Mouse (Mus musculus): ENCODE measurements at regions not wholly inside any gene's neighbourhood (a gene's known extent, or its start where the extent isn't known, plus 50 kb on each side); places are given as distances from the start of the nearest gene placed in this dataset.

DNA sequence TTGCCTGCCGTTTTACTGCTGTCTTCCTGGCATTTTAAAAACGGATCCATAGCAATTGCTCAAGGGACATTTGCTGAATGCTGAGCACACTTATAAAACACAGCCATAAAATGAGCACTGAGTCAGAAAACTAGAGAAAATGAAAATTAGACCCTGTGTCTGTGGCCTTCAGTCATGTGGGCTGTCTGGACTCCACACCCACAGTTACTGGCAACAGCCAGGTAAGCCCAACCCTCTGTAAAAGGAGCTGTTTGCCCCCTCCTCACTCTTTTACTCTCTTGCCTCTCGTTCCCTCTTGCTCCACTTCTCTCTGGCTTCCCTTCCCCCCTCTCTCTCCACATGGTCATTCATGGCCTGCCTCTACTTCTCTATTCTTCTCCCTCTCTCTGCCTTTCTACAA is 2169.9 kb downstream of the 9330182O14Rik start:
- DNase-seq (ENCODE audit: low read depth, low spot score): no peak

- no peak for DNase-seq (ENCODE audit: low read depth, low spot score)
Measured at GRCm38 (mm10) chr15:42309586-42309985, 2175.4 kb downstream of the 9330182O14Rik start.

GRCm38 (mm10) chr15:42311166-42311565 is 2177.0 kb downstream of the 9330182O14Rik start:
- no peak for DNase-seq (ENCODE audit: low read depth, low spot score)

DNA sequence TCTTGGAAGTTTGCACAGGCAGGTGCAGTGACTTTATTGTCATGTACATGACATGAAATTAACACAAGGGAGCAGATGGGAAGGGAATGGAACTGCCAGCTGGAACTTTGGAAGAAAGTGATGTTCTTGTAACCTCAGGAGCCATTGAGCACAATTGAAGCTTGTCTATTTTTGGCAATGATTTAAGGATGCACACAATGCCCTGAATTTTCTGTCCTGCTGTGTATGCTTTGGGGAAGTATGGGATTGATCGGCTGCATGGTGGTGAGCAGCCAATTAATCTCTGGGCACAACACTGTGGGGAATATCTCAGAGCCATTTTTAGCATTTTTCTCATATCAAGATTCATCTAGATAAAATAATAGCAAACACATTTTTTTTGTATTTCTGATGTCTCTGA is 2186.2 kb downstream of the 9330182O14Rik start:
- DNase-seq (ENCODE audit: low read depth, low spot score): no peak

DNA sequence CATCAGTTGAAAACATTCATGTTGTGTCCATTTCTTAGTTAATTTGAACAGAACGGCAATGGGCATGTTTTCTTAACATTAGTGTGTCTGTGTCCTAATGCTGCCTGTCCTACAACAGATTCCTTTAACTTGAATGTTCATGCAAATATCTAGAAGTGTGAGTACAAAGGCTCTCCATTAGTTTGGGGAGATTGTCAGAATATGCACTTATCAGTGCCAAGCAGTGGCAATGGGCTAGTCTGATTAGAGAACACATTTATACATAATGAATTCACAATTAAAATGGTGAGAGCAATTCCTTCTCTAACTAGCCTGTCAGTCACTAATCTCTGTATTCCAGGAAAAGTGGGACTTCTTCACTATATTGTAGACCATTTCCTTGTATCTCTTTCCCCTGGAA is 2188.8 kb downstream of the 9330182O14Rik start:
- DNase-seq (ENCODE audit: low read depth, low spot score): no peak

DNA sequence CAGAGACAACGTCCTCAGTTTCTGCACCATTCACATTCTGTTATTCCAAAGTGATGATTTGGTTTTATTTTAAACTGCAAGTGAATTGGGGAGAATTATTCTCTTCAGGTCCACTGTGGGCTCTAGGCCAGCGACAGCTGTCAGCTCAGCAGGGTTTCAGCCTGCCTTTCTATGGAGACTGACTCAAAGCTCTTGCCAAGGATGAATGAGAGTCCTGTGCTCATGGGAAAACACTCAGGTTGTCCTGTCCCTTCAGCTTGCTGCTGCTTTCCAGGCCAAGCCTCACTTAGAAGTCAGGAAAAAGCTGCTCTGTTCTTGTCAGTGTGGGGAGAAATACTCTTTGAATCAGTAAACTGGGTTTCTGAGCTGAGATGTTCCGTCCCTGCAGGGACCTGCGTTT is 2191.1 kb downstream of the 9330182O14Rik start:
- DNase-seq (ENCODE audit: low read depth, low spot score): no peak

GRCm38 (mm10) chr15:42328535-42328934 is 2194.4 kb downstream of the 9330182O14Rik start:
- no peak for DNase-seq (ENCODE audit: low read depth, low spot score)

- DNase-seq (ENCODE audit: low read depth, low spot score): no peak
Measured at GRCm38 (mm10) chr15:42329742-42330141, 2195.6 kb downstream of the 9330182O14Rik start.

DNA sequence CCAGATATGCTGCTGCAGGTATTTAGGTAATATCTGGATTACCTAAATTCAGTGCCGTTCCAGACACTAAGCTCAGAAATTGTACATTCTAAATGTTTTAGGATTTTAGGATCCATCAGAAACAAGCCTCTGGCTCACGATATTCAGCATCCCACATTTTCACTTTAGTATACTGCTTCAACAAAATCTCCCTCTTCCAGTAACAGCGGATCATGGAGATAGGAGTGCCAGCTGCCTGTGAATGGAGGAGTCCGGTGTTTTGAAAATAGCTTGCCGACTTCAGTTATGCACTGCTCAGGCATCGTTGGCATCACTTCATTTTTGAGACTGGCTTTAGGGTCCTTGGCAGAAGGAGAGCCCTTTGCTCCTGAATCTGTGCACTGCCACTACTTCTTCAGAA is 2199.5 kb downstream of the 9330182O14Rik start:
- no peak for DNase-seq (ENCODE audit: low read depth, low spot score)

DNA sequence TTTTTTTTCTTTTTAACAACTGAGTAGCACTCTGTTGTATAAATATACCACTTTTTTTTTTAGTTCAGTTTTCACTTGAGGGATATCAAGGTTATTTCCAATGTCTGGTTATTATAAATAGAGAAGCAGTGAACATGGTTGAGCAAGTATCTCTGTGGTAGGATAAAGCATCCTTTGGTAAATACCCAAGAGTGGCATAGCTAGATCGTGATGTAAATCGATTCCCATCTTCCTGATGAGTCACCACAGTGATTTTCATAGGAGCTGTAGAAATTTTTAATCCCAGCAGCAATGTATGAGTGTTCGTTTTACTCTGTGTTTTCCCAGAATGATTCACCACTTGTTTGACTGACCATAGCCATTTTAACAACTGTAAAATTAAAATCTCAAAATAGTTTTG is 2212.0 kb downstream of the 9330182O14Rik start:
- DNase-seq (ENCODE audit: low read depth, low spot score): no peak

GRCm38 (mm10) chr15:42361871-42362270 is 2227.7 kb downstream of the 9330182O14Rik start:
- no peak for DNase-seq (ENCODE audit: low read depth, low spot score)

DNA sequence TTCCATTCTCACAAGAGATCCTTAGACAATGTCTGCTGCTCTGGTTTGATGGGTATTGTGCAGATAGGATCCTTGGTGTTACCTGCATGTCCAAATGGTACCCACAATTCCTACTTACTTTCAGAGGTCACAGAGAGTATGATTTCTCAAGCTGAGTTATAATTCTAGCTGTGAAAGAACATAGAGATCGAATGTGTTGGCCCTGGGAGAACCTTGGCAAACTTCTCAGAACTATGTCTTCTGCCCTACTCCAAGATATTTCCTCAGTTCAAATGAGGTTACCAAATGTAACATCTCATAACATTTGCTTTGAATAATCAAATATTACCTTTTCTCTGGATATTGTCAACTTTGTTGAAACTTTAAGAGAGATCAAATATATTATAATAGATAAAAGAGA is 2230.8 kb downstream of the 9330182O14Rik start:
- no peak for DNase-seq (ENCODE audit: low read depth, low spot score)

- DNase-seq (ENCODE audit: low read depth, low spot score): no peak
Measured at GRCm38 (mm10) chr15:42366796-42367195, 2232.6 kb downstream of the 9330182O14Rik start.

DNA sequence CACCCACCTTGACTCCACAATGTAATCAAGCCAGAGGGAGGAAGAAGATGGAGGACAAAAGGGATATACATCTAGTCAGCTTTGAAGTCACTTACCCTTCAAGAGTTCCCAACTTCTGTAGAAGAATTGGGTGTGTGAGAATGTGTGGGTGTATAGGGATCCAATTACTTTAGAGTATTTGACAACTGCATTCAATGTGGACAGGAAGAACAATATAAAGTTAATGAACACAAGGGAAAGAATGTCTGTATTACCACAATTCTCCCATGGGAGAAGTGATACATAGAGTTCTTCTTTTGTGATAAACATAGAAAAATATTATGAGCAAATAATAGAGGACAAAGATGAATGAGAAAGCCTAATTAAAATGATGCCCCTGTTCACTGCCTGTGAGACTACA is 2235.4 kb downstream of the 9330182O14Rik start:
- DNase-seq (ENCODE audit: low read depth, low spot score): no peak

- no peak for DNase-seq (ENCODE audit: low read depth, low spot score)
Measured at GRCm38 (mm10) chr15:42370044-42370443, 2235.9 kb downstream of the 9330182O14Rik start.

- no peak for DNase-seq (ENCODE audit: low read depth, low spot score)
Measured at GRCm38 (mm10) chr15:42372704-42373286, 2238.6 kb downstream of the 9330182O14Rik start.

Data from retina, adult 2 months (tissue).